Mouse (Mus musculus) liver, embryonic 14.5 days (tissue): Measurements from ENCODE around the gene Proca1.

Experiments used
- CTCF ChIP-seq: IDR thresholded peaks from 2 replicates; pipeline ENCODE4 v1.5.1; 2016; ENCODE audit warnings: antibody characterized with exemption, low read depth, control low read depth
- EP300 ChIP-seq: IDR thresholded peaks from 2 replicates; pipeline ENCODE4 v1.6.1; 2016; ENCODE audit warnings: antibody characterized with exemption, low read depth

DNA sequence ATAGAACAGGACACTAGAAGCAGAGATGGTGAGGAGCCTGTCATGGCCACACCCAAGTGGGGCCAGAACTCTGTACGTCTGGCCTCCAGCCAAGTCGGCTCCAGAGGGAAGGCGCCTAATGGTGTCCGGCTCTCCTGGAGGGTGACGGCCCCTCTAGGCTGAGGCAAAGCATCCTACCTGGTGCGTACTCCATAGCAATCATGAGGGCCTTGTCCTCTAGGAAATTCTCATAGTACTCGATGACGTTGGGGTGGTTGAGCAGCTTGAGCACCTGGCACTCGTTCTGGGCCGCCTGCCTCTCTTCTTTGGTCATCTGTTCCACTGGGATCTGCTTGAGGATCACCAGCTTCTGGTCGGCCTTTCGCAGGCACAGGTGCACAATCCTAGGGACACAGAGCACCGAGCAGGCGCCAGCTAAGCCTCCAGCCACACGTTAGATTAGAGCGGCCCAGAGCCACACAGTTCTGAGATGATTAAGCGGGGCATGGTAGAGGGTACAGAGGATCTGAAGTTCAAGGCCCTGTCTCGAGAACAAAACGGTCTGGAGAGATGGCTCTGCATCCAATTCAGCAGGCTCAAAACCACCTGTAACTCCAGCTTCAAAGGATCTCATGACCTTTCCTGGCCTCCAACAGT is 20.3 kb upstream of the Proca1 start:
- TF ChIP-seq CTCF, result no peak
- TF ChIP-seq EP300, result no peak
